Mouse (Mus musculus) cerebellum, postnatal 36 days (tissue): ENCODE measurements at regions not wholly inside any gene's neighbourhood (a gene's known extent, or its start where the extent isn't known, plus 50 kb on each side); places are given as distances from the start of the nearest gene placed in this dataset.

Experiments used
- DNase-seq, 2 experiments: peaks; one replicate each; pipeline ENCODE4 v3.0.0; 2021 to 2022; ENCODE audit warnings: mixed read lengths in 2 of 2

- DNase-seq: no peak
Measured at GRCm38 (mm10) chr5:138875180-138876076, 55.5 kb downstream of the Gm5294 start.

- DNase-seq: no peak
Measured at GRCm38 (mm10) chr5:138881649-138882226, 61.9 kb downstream of the Gm5294 start.

- DNase-seq: no peak
Measured at GRCm38 (mm10) chr5:138883573-138883972, 63.7 kb downstream of the Gm5294 start.

GRCm38 (mm10) chr5:138885905-138886304, 66.0 kb downstream of the Gm5294 start:
- no peak for DNase-seq

- DNase-seq: no peak
Measured at GRCm38 (mm10) chr5:138888749-138889148, 68.9 kb downstream of the Gm5294 start.

- no peak for DNase-seq
Measured at GRCm38 (mm10) chr5:138889760-138890159, 69.9 kb downstream of the Gm5294 start.

- DNase-seq: peak; percentile 23 to 37
Measured at GRCm38 (mm10) chr5:138894496-138894895, 74.6 kb downstream of the Gm5294 start.

GRCm38 (mm10) chr5:138897255-138897654, 77.4 kb downstream of the Gm5294 start:
- DNase-seq: no peak

GRCm38 (mm10) chr5:138898440-138898839, 78.6 kb downstream of the Gm5294 start:
- DNase-seq: no peak

- no peak for DNase-seq
Measured at GRCm38 (mm10) chr5:138900952-138901599, 81.2 kb downstream of the Gm5294 start.

GRCm38 (mm10) chr5:138902316-138902715, 82.4 kb downstream of the Gm5294 start:
- no peak for DNase-seq

- no peak for DNase-seq
Measured at GRCm38 (mm10) chr5:138911769-138912710, 85.1 kb downstream of the Pdgfa start.

GRCm38 (mm10) chr5:138912711-138913105, 84.5 kb downstream of the Pdgfa start:
- DNase-seq: peak in 1 of 2 experiments; percentile 15

- no peak for DNase-seq
Measured at GRCm38 (mm10) chr5:138915068-138915467, 82.1 kb downstream of the Pdgfa start.

GRCm38 (mm10) chr5:138915496-138915895, 81.7 kb downstream of the Pdgfa start:
- peak; percentile 35 to 40 for DNase-seq

GRCm38 (mm10) chr5:138920156-138920845, 76.9 kb downstream of the Pdgfa start:
- DNase-seq: peak; percentile 58 to 72

GRCm38 (mm10) chr5:138922116-138922515, 75.1 kb downstream of the Pdgfa start:
- DNase-seq: peak; percentile 42 to 46
